Mouse (Mus musculus): ENCODE results near the gene Pdss2. TPM values are rescaled to one million over a fixed set of nuclear protein-coding genes. Genes with fewer than 3 reads are reported as not detected.

The Pdss2 gene
- total and polyA plus RNA-seq, 2 experiments from 2014 or later: 17.6 TPM

DNA sequence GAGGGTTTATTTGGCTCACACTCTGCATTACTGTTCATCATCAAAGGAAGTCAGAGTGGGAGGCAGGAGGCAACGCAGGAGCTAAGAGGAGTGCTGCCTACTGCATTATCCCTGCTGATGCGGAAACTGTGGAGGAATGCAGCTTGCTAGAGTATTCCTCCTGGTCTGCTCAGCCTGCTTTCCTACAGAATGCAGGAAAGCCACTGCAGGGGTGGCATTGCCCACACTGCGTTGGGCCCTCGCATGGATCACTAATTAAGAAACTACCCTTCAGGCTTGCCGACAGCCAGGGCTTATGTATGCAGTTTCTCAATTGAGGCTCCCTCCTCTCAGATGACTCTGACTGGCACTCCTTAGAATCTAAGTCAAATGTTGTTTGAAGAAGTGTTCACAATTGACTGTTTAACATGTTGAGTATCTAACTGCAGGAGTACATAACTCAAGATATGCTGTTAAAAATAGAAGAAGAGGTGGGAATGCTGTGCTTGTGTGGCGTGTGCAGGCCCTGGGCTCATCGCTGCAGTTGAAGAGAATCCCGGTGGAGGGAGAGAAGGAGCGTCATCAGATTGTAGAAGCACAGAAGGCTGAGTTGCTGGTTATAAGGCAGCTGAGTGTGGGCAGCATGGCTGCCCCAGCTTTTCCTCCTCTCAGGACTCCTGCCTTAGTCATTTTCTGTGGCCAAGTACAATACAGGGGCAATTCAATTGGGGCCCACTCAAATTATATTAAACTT is 101.3 kb downstream of the Pdss2 start:
- ATAC-seq (ENCODE audit: low FRiP score): no peak
- H3K27ac ChIP-seq (ENCODE audit: low read depth, low read length): peak overlapping the region; percentile 8; the same call in 1 of the 2 replicates
- H3K9me3 ChIP-seq (ENCODE audit: low read length): no peaks in the 10 kb centered on the region
- H3K4me2 ChIP-seq (ENCODE audit: low read depth, low read length, poor library complexity, severe bottlenecking): no peak overlapping the region
- no peaks in the 10 kb centered on the region for H3K27me3 ChIP-seq (ENCODE audit: insufficient read depth, low read length)
- H3K4me1 ChIP-seq (ENCODE audit: insufficient read depth, low read length): peaks cover 4% of the 10 kb centered on the region; the same call in 1 of the 2 replicates
- TF ChIP-seq CTCF (IDR thresholded peaks at IDR 0.05): no peak
- WGBS: 36% methylated on average over 9 of the region's 9 CpGs
- H3K36me3 ChIP-seq (ENCODE audit: insufficient read depth, low read length): no peaks in the 10 kb centered on the region
- DNase-seq (ENCODE audit: low spot score): no peak
- no peak overlapping the region for H3K4me3 ChIP-seq (ENCODE audit: low read depth, low read length)
- no peak overlapping the region for H3K9ac ChIP-seq (replicated peaks; ENCODE audit: low read length, poor library complexity, severe bottlenecking)

DNA sequence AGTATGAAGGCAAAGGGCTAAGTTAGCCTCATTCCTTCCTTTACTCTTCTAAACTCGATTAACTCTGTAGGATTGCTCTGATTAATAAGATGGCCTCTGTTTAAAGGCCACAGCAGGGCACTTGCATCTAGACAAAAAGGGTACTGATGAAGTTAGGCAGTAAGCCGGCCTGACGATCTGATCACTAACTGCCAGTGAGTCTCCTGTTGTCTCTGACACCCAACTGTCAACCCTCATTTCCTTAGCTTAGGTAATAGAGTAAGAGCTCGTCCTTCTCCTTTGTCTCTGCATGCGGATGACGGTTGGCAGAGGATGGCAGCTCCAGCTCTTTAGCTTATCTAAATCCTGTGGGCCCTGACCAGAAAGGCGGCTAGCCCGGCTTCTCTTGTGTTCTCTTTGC is 102.1 kb downstream of the Pdss2 start:
- Histone ChIP-seq H3K9ac (replicated peaks; ENCODE audit: low read length, poor library complexity, severe bottlenecking) (no peak overlapping the region), H3K9me3 (ENCODE audit: low read length) (no peaks in the 10 kb centered on the region), H3K4me3 (ENCODE audit: low read depth, low read length) (no peak overlapping the region), H3K27ac (ENCODE audit: low read depth, low read length) (no peak overlapping the region), H3K4me1 (ENCODE audit: insufficient read depth, low read length) (peaks cover 4% of the 10 kb centered on the region; the same call in 1 of the 2 replicates), H3K27me3 (ENCODE audit: insufficient read depth, low read length) (no peaks in the 10 kb centered on the region), H3K36me3 (ENCODE audit: insufficient read depth, low read length) (no peaks in the 10 kb centered on the region), H3K4me2 (ENCODE audit: low read depth, low read length, poor library complexity, severe bottlenecking) (no peak overlapping the region)
- 32% methylated on average over 8 of the region's 8 CpGs for WGBS
- DNase-seq (ENCODE audit: low spot score) (no peak), ATAC-seq (ENCODE audit: low FRiP score) (no peak)
- no peak for TF ChIP-seq CTCF (IDR thresholded peaks at IDR 0.05)

DNA sequence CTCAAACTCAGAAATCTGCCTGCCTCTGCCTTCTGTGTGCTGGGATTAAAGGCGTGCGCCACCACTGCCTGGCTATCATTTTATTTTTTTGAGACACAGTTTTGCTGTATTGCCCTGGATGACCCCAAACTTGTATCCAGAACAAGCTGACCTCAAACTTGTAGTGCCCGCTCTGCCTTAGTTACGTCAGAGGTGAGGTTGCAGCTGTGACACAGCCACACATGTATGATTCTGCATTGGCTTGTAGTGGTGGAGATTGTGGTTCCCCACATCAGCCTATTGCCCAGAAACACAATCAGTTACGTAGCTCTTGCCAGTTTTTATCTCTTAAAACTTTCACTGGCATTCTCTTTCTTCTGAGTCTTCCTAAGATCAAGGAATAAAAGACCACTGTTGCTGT is 108.5 kb downstream of the Pdss2 start:
- Histone ChIP-seq H3K4me2 (ENCODE audit: low read depth, low read length, poor library complexity, severe bottlenecking) (no peak overlapping the region), H3K4me3 (ENCODE audit: low read depth, low read length) (no peak overlapping the region), H3K9me3 (ENCODE audit: low read length) (no peaks in the 10 kb centered on the region), H3K4me1 (ENCODE audit: insufficient read depth, low read length) (peaks cover 9% of the 10 kb centered on the region; the same call in 1 of the 2 replicates), H3K27me3 (ENCODE audit: insufficient read depth, low read length) (no peaks in the 10 kb centered on the region), H3K27ac (ENCODE audit: low read depth, low read length) (no peak overlapping the region), H3K9ac (replicated peaks; ENCODE audit: low read length, poor library complexity, severe bottlenecking) (no peak overlapping the region), H3K36me3 (ENCODE audit: insufficient read depth, low read length) (no peaks in the 10 kb centered on the region)
- ATAC-seq (ENCODE audit: low FRiP score) (no peak), DNase-seq (ENCODE audit: low spot score) (no peak)
- no peak for TF ChIP-seq CTCF (IDR thresholded peaks at IDR 0.05)
- 98% methylated on average over 5 of the region's 5 CpGs for WGBS

DNA sequence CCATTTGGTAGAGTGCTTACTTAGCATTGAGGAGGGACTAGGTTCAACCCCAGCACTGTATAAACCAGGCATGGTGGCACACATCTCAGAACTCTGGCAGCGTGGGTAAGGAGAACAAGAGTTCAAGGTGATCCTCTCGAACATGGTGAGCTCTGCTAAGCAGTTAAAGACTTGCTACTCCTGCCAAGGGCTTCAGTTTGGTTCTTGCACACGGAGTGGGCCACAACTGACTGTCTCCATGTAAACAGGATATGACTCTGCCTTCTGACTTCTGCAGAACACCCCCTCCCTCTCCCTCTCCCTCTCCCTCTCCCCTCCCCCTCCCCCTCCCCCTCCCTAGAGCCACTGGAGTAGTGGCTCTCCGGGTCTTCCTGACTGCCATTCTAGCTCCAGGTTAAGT is 109.4 kb downstream of the Pdss2 start:
- no peak for TF ChIP-seq CTCF (IDR thresholded peaks at IDR 0.05)
- no peak overlapping the region for H3K27ac ChIP-seq (ENCODE audit: low read depth, low read length)
- H3K4me1 ChIP-seq (ENCODE audit: insufficient read depth, low read length): peaks cover 9% of the 10 kb centered on the region; the same call in 1 of the 2 replicates
- no peak overlapping the region for H3K4me2 ChIP-seq (ENCODE audit: low read depth, low read length, poor library complexity, severe bottlenecking)
- H3K36me3 ChIP-seq (ENCODE audit: insufficient read depth, low read length): no peaks in the 10 kb centered on the region
- no peak overlapping the region for H3K9ac ChIP-seq (replicated peaks; ENCODE audit: low read length, poor library complexity, severe bottlenecking)
- no peaks in the 10 kb centered on the region for H3K9me3 ChIP-seq (ENCODE audit: low read length)
- no peak overlapping the region for H3K4me3 ChIP-seq (ENCODE audit: low read depth, low read length)
- 80% methylated on average over 4 of the region's 4 CpGs for WGBS
- ATAC-seq (ENCODE audit: low FRiP score): no peak
- DNase-seq (ENCODE audit: low spot score): no peak
- no peaks in the 10 kb centered on the region for H3K27me3 ChIP-seq (ENCODE audit: insufficient read depth, low read length)

DNA sequence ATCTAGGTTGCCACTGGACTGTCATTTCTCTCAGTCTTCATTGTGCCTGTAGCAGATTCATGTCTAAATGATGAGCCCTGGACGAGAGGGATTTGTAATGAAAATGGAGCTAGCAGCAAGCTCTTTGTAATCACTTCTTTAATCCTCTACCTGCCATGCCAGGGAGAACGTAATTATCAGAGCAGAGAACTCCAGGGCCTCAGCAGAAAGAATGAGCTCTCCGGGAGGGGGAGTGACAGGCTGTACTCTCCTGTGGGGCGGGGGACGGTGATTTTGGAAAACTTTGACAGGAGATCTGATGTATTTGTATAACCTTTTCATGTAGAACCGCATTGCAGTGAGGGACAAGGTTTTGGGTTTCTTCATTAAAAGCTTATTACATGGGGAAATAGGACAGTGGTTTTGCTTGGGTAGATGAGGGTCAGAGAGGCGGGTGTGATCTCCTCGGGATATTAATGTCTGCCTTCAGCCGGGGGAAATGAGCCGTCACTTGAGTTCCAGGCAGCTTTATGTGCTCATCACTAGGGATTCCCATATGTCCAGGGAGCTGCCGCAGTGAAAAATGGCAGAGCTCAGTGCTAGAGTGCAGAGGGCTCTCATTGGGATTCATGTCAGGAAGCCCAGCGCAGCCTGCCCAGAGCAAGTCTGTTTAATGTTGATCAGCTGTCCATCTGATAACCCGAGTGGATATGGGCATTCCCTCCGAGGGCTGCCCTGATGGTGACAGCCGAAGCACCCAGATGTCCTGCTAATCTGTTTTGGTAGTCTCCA is 110.8 kb downstream of the Pdss2 start:
- DNase-seq (ENCODE audit: low spot score): peak; percentile 69
- no peaks in the 10 kb centered on the region for H3K36me3 ChIP-seq (ENCODE audit: insufficient read depth, low read length)
- peaks cover 9% of the 10 kb centered on the region; the same call in 1 of the 2 replicates for H3K4me1 ChIP-seq (ENCODE audit: insufficient read depth, low read length)
- no peak for TF ChIP-seq CTCF (IDR thresholded peaks at IDR 0.05)
- peak overlapping the region; percentile 12; the same call in 1 of the 2 replicates for H3K4me2 ChIP-seq (ENCODE audit: low read depth, low read length, poor library complexity, severe bottlenecking)
- peak overlapping the region; percentile 33 for H3K27ac ChIP-seq (ENCODE audit: low read depth, low read length)
- peak overlapping the region; percentile 34; the same call in 1 of the 2 replicates for H3K9ac ChIP-seq (replicated peaks; ENCODE audit: low read length, poor library complexity, severe bottlenecking)
- WGBS: 14% methylated on average over 15 of the region's 15 CpGs
- no peaks in the 10 kb centered on the region for H3K27me3 ChIP-seq (ENCODE audit: insufficient read depth, low read length)
- ATAC-seq (ENCODE audit: low FRiP score): peak; percentile 67
- no peak overlapping the region for H3K4me3 ChIP-seq (ENCODE audit: low read depth, low read length)
- no peaks in the 10 kb centered on the region for H3K9me3 ChIP-seq (ENCODE audit: low read length)

DNA sequence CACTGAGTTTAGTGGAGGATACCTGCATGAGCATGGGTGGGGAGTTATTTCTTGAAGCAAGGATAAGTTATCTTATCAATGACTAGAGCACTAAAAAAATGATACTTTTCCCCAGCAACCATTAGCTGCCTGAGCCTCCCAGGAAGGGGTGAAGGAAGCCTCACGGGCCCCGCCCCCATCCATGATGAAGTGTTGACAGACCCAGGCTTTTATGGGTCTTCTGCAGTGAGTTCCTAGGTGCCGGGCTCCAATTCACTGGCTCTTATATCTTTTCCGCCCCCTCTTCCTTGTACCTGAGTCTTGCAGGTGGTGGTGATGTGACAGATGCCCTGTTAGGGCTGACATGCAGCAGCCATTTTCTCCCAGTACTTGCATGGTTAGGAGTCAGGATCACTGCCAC is 114.6 kb downstream of the Pdss2 start:
- no peak overlapping the region for H3K4me3 ChIP-seq (ENCODE audit: low read depth, low read length)
- no peaks in the 10 kb centered on the region for H3K9me3 ChIP-seq (ENCODE audit: low read length)
- WGBS: 92% methylated on average over 4 of the region's 4 CpGs
- no peak overlapping the region for H3K9ac ChIP-seq (replicated peaks; ENCODE audit: low read length, poor library complexity, severe bottlenecking)
- no peaks in the 10 kb centered on the region for H3K36me3 ChIP-seq (ENCODE audit: insufficient read depth, low read length)
- peaks cover 9% of the 10 kb centered on the region; the same call in 1 of the 2 replicates for H3K4me1 ChIP-seq (ENCODE audit: insufficient read depth, low read length)
- no peaks in the 10 kb centered on the region for H3K27me3 ChIP-seq (ENCODE audit: insufficient read depth, low read length)
- no peak for ATAC-seq (ENCODE audit: low FRiP score)
- TF ChIP-seq CTCF (IDR thresholded peaks at IDR 0.05): no peak
- DNase-seq (ENCODE audit: low spot score): no peak
- no peak overlapping the region for H3K4me2 ChIP-seq (ENCODE audit: low read depth, low read length, poor library complexity, severe bottlenecking)
- H3K27ac ChIP-seq (ENCODE audit: low read depth, low read length): no peak overlapping the region

Data from midbrain, postnatal 0 days (tissue).